Mouse (Mus musculus) retina, embryonic 14.5 days (tissue): ENCODE results near the gene Foxf2.

Experiments
- DNase-seq: peaks from one replicate; pipeline ENCODE4 v3.0.0-alpha.2; 2015; ENCODE audit warnings: low spot score

Foxf2 gene

DNA sequence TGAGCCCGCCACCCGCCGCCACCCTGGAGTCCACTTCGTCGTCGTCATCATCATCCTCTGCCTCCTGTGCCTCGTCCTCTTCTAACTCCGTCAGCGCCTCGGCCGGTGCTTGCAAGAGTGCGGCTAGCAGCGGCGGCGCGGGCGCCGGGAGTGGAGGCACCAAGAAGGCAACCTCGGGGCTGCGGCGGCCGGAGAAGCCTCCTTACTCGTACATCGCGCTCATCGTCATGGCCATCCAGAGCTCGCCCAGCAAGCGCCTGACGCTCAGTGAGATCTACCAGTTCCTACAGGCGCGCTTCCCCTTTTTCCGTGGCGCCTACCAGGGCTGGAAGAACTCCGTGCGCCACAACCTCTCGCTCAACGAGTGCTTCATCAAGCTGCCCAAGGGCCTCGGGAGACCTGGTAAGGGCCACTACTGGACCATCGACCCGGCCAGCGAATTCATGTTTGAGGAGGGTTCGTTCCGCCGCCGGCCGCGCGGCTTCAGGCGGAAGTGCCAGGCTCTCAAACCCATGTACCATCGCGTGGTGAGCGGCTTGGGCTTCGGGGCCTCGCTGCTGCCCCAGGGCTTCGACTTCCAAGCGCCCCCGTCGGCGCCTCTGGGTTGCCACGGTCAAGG is 676 bp downstream of the Foxf2 start:
- DNase-seq, result peak; percentile 47

DNA sequence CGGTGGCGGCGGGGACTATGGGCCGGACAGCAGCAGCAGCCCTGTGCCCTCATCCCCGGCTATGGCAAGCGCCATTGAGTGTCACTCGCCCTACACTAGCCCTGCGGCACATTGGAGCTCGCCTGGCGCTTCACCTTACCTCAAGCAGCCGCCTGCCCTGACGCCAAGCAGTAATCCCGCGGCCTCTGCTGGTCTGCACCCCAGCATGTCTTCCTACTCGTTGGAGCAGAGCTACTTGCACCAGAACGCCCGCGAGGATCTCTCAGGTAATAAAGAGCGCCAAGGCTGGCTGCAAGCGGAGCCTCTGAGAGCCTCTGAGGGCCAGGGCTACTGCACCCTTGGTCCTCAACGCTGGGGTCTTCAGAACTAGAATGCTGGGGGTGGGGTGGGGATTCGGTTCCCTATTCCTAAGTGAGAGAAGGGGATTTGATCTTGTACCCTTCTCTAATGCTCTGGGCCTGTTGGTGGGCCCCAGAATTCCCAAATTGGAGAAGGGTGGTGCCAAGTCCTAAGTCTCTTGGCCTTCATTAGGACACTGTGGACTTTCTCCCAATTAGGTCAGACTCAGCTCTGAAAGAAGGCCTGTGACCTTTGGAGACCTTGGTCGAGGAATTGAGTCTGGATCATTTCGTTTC is 1.5 kb downstream of the Foxf2 start:
- peak; percentile 20 for DNase-seq

DNA sequence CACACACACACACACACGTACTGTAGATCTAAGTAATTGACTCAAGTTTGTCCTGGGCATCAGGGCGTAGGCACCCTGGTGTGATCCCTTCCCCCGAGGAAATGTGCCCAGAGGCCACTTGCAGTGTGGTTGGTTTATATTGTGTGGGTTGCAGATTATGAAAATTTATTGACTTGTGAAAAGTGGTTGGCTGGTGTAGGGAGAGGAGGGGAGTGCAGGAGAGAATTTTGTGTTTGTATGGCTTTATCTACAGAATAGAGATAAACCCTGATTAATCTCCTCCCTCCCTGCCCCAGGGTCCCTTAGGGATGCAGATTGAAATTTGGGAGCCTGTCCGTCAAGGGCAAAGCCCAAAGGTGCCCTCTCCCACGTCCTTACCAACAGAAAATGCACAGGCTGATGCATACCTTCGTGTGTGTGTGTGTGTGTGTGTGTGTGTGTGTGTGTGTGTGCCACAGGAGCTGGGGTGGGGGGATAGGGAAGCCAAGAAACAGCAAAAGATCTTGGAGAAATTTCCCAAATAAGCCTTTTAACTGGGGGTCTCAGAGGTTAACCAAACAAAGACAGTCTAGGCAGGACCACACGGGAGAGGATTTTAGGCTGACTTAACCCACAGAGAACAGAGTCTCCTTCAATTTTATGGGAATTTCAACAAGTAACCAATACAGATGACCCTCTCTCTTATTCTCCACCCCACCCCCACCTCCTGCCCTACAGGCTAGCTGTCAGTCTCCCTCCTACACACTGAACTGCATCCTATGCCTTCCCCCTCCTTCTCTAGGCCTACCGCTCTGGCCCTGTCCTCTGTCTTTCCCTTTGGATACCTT is 2.5 kb downstream of the Foxf2 start:
- DNase-seq, result peak; percentile 7

DNA sequence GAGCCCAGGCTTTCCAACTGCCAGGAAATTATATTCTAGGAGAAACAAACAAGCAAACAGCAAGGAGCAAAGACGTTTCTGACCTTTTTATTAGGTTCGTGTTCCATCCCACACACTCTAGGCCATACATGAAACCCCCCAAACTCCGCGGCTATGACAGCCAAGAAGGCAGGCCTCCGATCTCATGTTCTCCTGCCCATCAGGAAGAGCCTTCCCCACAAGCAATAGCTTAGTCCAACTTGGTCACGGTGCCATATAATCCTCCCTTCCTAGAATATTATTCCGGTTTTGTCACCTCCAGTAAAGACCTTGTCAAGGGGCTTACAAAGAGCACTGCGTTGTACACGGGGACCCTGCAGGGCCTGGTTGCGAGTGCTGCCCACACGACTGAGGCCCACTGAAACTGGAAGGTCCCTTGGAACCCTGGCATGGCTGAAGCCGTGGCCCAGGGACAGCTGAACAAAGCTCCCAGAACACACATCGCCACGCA is 3.1 kb downstream of the Foxf2 start:
- no peak for DNase-seq

DNA sequence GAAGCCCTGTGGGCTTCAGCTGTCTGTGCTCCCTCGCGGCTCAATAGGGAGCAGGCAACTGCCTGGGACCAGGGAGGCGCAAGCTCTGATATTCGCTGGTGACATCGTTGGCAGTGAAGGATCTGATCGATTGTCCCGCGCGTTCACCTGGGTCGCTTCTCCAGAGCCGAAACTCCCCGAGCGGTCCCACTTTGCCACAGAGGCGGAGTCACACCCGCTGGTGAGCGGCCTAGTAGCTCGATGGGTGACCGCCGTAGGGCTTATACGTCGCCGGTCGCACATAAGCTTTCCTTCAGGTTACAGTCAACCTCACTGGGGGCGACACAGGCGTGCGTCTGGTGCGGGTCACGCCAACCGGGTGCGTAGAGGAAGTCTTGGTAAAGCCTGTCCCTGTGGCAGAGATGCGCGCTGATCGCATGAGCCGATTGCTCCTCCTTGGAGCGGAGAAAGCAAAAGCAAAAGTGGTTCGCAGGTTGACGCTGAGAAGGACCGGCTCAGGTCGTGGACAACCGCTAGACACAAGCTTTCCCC is 3.8 kb downstream of the Foxf2 start:
- peak; percentile 36 for DNase-seq

DNA sequence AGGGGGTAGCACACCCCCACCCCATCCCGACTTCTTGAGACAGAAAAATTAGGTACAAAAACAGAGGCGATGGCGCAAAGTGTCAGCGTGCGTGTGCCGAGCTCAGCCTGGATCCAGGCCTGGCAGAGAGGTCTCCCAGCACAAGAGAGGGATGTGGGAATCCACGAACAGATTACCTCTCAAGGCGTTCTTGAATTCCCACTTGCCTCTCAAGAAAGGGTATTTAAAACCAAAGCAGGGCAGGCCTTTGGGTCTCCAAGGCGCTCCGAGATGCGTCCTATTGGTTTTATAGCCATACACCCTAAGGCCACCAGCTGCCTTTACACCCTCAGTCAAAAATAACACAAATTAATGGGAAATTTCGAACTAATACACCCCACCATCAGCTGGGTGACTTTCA is 4.4 kb downstream of the Foxf2 start:
- peak; percentile 20 for DNase-seq

GRCm38 (mm10) chr13:31630551-31630950 is 4.9 kb downstream of the Foxf2 start:
- no peak for DNase-seq

GRCm38 (mm10) chr13:31631291-31631690 is 5.7 kb downstream of the Foxf2 start:
- peak; percentile 4 for DNase-seq

DNA sequence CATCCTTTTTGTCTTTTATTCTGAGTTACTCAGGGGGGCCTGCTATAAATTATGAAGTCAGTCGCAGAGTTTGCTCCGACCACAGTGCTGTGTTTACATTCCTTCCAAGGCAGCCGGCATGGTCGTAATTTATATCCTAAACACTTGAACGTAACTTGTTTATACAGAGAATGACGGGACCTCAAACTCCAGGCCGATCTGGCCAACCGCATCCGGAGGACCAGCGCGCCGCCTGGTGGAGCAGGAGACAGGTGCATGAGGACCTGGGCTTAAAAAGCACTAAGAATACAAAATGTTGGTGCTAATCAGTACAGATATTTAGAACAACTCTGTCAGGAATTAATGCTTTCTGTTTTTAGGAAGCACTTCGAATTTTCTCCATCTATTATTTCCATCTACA is 6.8 kb downstream of the Foxf2 start:
- peak; percentile 80 for DNase-seq

- no peak for DNase-seq
Measured at GRCm38 (mm10) chr13:31633259-31633658, 7.6 kb downstream of the Foxf2 start.

GRCm38 (mm10) chr13:31635546-31635945 is 9.9 kb downstream of the Foxf2 start:
- no peak for DNase-seq

DNA sequence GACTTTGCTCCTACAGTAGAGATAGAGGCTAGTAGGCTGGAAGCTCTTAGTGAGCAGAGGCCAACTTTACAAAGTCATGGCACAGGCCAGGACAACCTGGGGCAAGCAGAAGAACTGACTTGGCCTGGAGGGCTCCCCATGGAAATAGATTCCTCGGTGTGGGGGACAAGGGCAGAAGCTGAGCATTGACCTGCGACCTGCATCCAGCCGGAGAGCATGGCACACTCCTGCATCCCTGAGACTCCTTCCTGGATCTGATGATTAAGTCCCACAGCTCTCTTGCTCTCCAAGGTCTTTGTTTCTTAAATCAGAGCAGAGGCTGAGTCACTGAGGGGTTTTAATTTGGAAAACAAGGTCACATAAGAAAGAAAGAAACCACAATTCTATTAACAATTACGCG is 15.9 kb downstream of the Foxf2 start:
- no peak for DNase-seq

DNA sequence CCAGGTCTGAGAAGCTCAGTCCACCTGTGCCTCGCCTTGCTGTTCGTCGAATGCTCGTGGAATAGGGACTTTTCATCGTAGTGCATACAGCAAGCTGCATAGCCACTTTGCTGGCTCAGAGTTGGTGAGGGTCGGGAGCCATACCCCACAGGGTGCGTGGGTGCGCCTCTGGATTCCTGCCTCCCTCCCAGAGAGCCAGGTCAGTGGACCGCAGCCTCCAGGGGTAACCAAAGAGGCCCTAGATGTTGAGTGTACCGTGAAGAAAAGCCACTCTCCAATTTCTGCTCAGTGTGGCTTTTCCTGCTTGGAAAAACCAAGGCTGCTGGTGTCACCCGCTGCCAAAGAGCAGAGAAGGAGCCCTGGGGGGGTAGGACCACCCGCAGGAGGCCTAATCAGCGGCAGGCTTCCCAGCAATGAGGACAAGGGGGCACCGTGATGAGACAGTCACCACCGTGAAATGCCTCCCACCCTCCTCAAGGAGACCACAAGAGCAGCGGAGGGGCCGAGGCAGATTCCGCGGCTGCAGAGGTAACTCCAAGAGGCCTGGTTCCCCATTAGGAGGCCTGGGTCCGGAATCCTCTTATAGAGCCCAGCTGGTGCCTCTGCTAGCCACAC is 26.6 kb downstream of the Foxf2 start:
- DNase-seq, result no peak

- DNase-seq, result no peak
Measured at GRCm38 (mm10) chr13:31656249-31656648, 30.6 kb downstream of the Foxf2 start.

DNA sequence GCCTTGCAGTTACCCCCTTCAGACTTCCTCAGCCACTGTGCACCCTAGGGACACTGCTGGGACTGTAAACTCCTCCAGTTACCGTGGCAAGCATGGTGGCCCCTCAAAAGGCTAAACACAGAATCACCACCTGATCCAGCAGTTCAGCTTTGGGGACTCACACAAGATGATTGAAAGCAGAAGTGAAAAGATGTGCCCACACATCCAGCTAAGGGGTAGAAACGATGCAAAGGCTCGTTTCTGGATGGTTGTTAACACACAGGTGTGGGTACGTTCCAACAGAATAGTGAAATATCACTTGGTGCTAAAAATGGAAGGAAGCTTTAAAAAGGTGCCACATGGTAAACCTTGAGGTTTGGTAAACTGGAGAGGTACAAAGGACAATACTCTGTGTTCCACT is 32.6 kb downstream of the Foxf2 start:
- DNase-seq, result no peak

- DNase-seq, result peak; percentile 86
Measured at GRCm38 (mm10) chr13:31658963-31659362, 33.3 kb downstream of the Foxf2 start.

- peak; percentile 8 for DNase-seq
Measured at GRCm38 (mm10) chr13:31661211-31661610, 35.6 kb downstream of the Foxf2 start.

DNA sequence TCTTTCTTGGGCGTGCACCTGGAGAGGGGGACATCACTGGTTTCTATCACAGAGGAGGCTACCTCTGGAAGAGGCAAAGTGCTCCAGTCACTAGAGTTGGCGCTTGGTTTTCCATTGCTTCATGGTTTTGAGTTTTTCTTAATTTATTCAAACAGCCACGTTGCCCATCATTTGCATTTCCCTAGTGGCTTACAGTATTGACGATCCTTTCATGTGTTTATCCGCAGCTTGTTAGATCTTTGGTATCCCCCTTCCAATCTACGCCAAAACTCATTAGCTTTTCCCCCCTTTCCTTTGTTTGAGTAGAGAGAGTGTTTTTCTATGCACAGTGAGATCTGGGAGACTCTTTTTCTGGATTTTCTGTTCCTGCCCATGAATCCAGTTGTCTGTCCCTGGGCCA is 39.8 kb downstream of the Foxf2 start:
- DNase-seq, result no peak

DNA sequence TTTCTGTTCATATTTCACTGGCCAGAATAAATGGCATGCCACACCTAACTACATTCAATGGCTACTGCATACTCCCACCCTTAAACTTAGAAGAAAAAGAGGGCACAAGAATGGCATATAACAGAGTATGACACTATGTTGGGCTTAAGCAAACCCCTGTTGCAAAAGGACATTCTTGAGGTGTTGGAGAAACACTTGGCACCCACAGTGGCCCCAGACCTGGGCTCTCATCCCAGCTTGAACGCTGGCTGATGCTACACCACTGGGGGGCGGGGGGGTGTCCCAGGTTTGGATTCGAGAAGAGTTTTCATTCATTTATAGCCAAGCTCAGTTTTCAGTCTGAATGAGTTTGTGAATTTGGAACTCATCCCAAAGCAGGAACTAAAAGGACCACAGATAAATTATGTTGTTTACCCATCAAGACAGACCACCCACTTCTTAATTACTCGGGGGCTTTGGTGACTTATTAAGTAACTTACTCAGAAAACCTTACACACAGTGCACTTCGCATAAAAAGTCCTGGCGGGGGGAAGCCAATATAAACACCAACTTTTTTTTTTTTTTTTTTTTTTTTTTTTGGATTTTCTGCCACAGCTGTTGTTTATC is 42.4 kb downstream of the Foxf2 start:
- no peak for DNase-seq

DNA sequence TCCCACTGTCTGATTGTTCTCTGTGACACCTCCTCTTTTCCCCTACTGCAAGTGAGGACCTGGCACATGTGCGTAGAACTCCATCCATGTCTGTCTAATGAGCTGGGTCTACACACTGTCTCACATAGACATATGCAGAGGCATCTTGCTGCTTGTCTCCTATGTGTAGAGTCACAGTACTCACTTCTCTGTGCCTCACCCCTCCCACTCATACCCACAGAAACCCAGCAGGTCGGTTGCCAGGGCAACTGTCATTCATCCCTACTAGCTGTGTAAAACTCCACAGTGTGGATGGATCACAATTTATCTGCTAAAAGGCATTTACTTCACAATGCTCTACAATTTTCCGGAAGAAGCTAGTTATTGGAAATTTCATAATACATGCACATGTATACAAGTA is 46.5 kb downstream of the Foxf2 start:
- DNase-seq, result no peak
